ENCODE assay signal across 8 mouse cellular contexts in genomic region chr8:122474951-122475560, GRCm38 (mm10). TPM values are rescaled to one million over a fixed set of nuclear protein-coding genes. Genes with fewer than 3 reads are reported as not detected.
DNase-seq lines count a peak whose midpoint lies in the region; ATAC-seq lines count a peak whose summit lies in the region.

No protein-coding gene starts in this region.

- peak overlapping the region; percentile 93 for H3K4me2 ChIP-seq in hindbrain, embryonic 14.5 days (replicated peaks)
- H3K4me2 ChIP-seq in limb, embryonic 12.5 days = peak overlapping the region; percentile 90
- H3K4me2 ChIP-seq in midbrain, embryonic 13.5 days (replicated peaks) = peak overlapping the region; percentile 96

- peak overlapping the region; percentile 94 for H3K9ac ChIP-seq in hindbrain, embryonic 14.5 days
- H3K9ac ChIP-seq in limb, embryonic 12.5 days (replicated peaks) = peak overlapping the region; percentile 91
- H3K9ac ChIP-seq in midbrain, embryonic 13.5 days (replicated peaks) = peak overlapping the region; percentile 96

- no peaks in the 10 kb centered on the region for H3K27me3 ChIP-seq in hindbrain, embryonic 14.5 days (ENCODE audit: control insufficient read depth, insufficient read depth, low read length)
- no peaks in the 10 kb centered on the region for H3K27me3 ChIP-seq in limb, embryonic 12.5 days
- no peaks in the 10 kb centered on the region for H3K27me3 ChIP-seq in midbrain, embryonic 13.5 days

- peak overlapping the region; percentile 99 for H3K4me3 ChIP-seq in hindbrain, embryonic 14.5 days (replicated peaks; ENCODE audit: low read length)
- H3K4me3 ChIP-seq in limb, embryonic 12.5 days (replicated peaks) = peak overlapping the region; percentile 98
- peak overlapping the region; percentile 97 for H3K4me3 ChIP-seq in midbrain, embryonic 13.5 days (replicated peaks)

- ATAC-seq in hindbrain, embryonic 14.5 days (ENCODE audit: low FRiP score) = no peak
- no peak for ATAC-seq in limb, embryonic 12.5 days (ENCODE audit: insufficient number of reproducible peaks, insufficient read depth, low FRiP score, low TSS enrichment, low read depth)
- peak; percentile 20; the same call in 1 of the 2 replicates for ATAC-seq in midbrain, embryonic 13.5 days

- no peaks in the 10 kb centered on the region for H3K9me3 ChIP-seq in hindbrain, embryonic 14.5 days (ENCODE audit: control insufficient read depth, low read length)
- H3K9me3 ChIP-seq in limb, embryonic 12.5 days = no peaks in the 10 kb centered on the region
- H3K9me3 ChIP-seq in midbrain, embryonic 13.5 days = no peaks in the 10 kb centered on the region

- peak; percentile 63 for DNase-seq in ovary, postnatal 36 days (ENCODE audit: low spot score)
- DNase-seq in ovary, postnatal 14 days (ENCODE audit: low spot score) = no peak
- peak; percentile 26 to 28 for DNase-seq in adrenal gland, postnatal 4 days (ENCODE audit: low spot score in 2 of 2)
- peak; percentile 4 for DNase-seq in fibroblast of lung, adult 2 months (ENCODE audit: low read depth)
- DNase-seq in hindbrain, embryonic 14.5 days (ENCODE audit: low spot score) = peak; percentile 30
- peak; percentile 51 to 52 for DNase-seq in thymus, postnatal 10 days (ENCODE audit: low spot score in 2 of 2)

- 17% methylated on average over 16 of the region's 16 CpGs for WGBS in hindbrain, embryonic 14.5 days
- 11% methylated on average over 16 of the region's 16 CpGs for WGBS in limb, embryonic 12.5 days
- 13% methylated on average over 16 of the region's 16 CpGs for WGBS in midbrain, embryonic 13.5 days

- H3K27ac ChIP-seq in hindbrain, embryonic 14.5 days = peak overlapping the region; percentile 86; the same call in 1 of the 2 replicates
- no peak overlapping the region for H3K27ac ChIP-seq in limb, embryonic 12.5 days
- no peak overlapping the region for H3K27ac ChIP-seq in midbrain, embryonic 13.5 days

- H3K36me3 ChIP-seq in hindbrain, embryonic 14.5 days (replicated peaks; ENCODE audit: control insufficient read depth, insufficient read depth) = peaks cover 46% of the 10 kb centered on the region
- H3K36me3 ChIP-seq in limb, embryonic 12.5 days = peaks cover 53% of the 10 kb centered on the region
- peaks cover 56% of the 10 kb centered on the region for H3K36me3 ChIP-seq in midbrain, embryonic 13.5 days

- peaks cover 20% of the 10 kb centered on the region for H3K4me1 ChIP-seq in hindbrain, embryonic 14.5 days (replicated peaks; ENCODE audit: control insufficient read depth, insufficient read depth, low read length)
- peaks cover 20% of the 10 kb centered on the region for H3K4me1 ChIP-seq in limb, embryonic 12.5 days (replicated peaks)
- H3K4me1 ChIP-seq in midbrain, embryonic 13.5 days (replicated peaks) = peaks cover 29% of the 10 kb centered on the region

RNA-seq across cellular contexts. Expression of gene Rnf166, which starts 0.8 kb away (rescaled TPM):
- total RNA-seq in adrenal gland, postnatal 4 days (2021) = 10 to 100 TPM; 47.5 to 53.7 TPM
- 31.6 and 32.6 TPM in 2 replicates for polyA plus RNA-seq in hindbrain, embryonic 14.5 days (2014; fragmentation: Nextera tagmentation; extraction: Ambion mirVana)
- polyA plus RNA-seq in limb, embryonic 12.5 days (2016; fragmentation: Nextera tagmentation; extraction: Ambion mirVana) = 45.8 and 46.4 TPM in 2 replicates
- 37.8 and 38.1 TPM in 2 replicates for polyA plus RNA-seq in midbrain, embryonic 13.5 days (2015; fragmentation: Nextera tagmentation; extraction: Ambion mirVana)

RNA-seq across cellular contexts. Expression of gene Ctu2, which starts 0.9 kb away (rescaled TPM):
- total RNA-seq in adrenal gland, postnatal 4 days (2021) = 10 to 100 TPM; 27.7 to 37.0 TPM
- 77.8 and 80.2 TPM in 2 replicates for polyA plus RNA-seq in hindbrain, embryonic 14.5 days (2014; fragmentation: Nextera tagmentation; extraction: Ambion mirVana)
- 79.5 and 80.5 TPM in 2 replicates for polyA plus RNA-seq in limb, embryonic 12.5 days (2016; fragmentation: Nextera tagmentation; extraction: Ambion mirVana)
- polyA plus RNA-seq in midbrain, embryonic 13.5 days (2015; fragmentation: Nextera tagmentation; extraction: Ambion mirVana) = 73.0 and 80.7 TPM in 2 replicates

RNA-seq across cellular contexts. Expression of gene Snai3, which starts 14.5 kb away (rescaled TPM):
- under 1 TPM; 0.42 to 0.56 TPM for total RNA-seq in adrenal gland, postnatal 4 days (2021)
- polyA plus RNA-seq in hindbrain, embryonic 14.5 days (2014; fragmentation: Nextera tagmentation; extraction: Ambion mirVana) = not detected in 2 replicates
- polyA plus RNA-seq in limb, embryonic 12.5 days (2016; fragmentation: Nextera tagmentation; extraction: Ambion mirVana) = 0.16 and 0.38 TPM in 2 replicates
- not detected in 2 replicates for polyA plus RNA-seq in midbrain, embryonic 13.5 days (2015; fragmentation: Nextera tagmentation; extraction: Ambion mirVana)

RNA-seq across cellular contexts. Expression of gene Mvd, which starts 31.8 kb away (rescaled TPM):
- 10 to 100 TPM in 1 of 2 experiments, 1 to 10 TPM in 1; 9.1 to 11.5 TPM for total RNA-seq in adrenal gland, postnatal 4 days (2021)
- 61.3 and 75.6 TPM in 2 replicates for polyA plus RNA-seq in hindbrain, embryonic 14.5 days (2014; fragmentation: Nextera tagmentation; extraction: Ambion mirVana)
- polyA plus RNA-seq in limb, embryonic 12.5 days (2016; fragmentation: Nextera tagmentation; extraction: Ambion mirVana) = 40.5 and 48.7 TPM in 2 replicates
- 45.9 and 47.5 TPM in 2 replicates for polyA plus RNA-seq in midbrain, embryonic 13.5 days (2015; fragmentation: Nextera tagmentation; extraction: Ambion mirVana)

RNA-seq across cellular contexts. Expression of gene Cyba, which starts 42.3 kb away (rescaled TPM):
- 10 to 100 TPM; 49.9 to 76.7 TPM for total RNA-seq in adrenal gland, postnatal 4 days (2021)
- polyA plus RNA-seq in hindbrain, embryonic 14.5 days (2014; fragmentation: Nextera tagmentation; extraction: Ambion mirVana) = 35.7 and 44.3 TPM in 2 replicates
- 101 and 104 TPM in 2 replicates for polyA plus RNA-seq in limb, embryonic 12.5 days (2016; fragmentation: Nextera tagmentation; extraction: Ambion mirVana)
- 30.7 and 33.8 TPM in 2 replicates for polyA plus RNA-seq in midbrain, embryonic 13.5 days (2015; fragmentation: Nextera tagmentation; extraction: Ambion mirVana)
